Mouse (Mus musculus) hindbrain, embryonic 16.5 days (tissue): ENCODE data around the gene Scamp4. TPM values are rescaled to one million over a fixed set of nuclear protein-coding genes. Genes with fewer than 3 reads are reported as not detected.
"Not testable (repeated sequence)": the region's sequence is repeated elsewhere in the genome, so short reads cannot be mapped to it uniquely, and the experiment has no call there.

Source experiments
- ATAC-seq: fragments of 200-750 bp; cut with Nextera tagmentation; 2 replicates; pipeline ENCODE4 v1.8.0; 2017; ENCODE audit warnings: moderate TSS enrichment, moderate library complexity
- H3K27ac ChIP-seq: fragments of 300-500 bp; sonication (generic); 2 replicates; pipeline ENCODE4 v1.5.1; 2014; ENCODE audit warnings: low read depth, mild to moderate bottlenecking, control low read depth, low read length, moderate library complexity
- H3K27me3 ChIP-seq: fragments of 300-500 bp; sonication (generic); replicated peaks from 2 replicates; pipeline ENCODE4 v1.6.1; 2014; ENCODE audit warnings: low read length; ENCODE audit not compliant: control insufficient read depth, insufficient read depth
- H3K36me3 ChIP-seq: fragments of 300-500 bp; sonication (generic); 2 replicates; pipeline ENCODE4 v1.6.1; 2014; ENCODE audit warnings: mild to moderate bottlenecking, low read length, moderate library complexity, mixed read lengths; ENCODE audit not compliant: control insufficient read depth, insufficient read depth
- H3K4me1 ChIP-seq: fragments of 300-500 bp; sonication (generic); 2 replicates; pipeline ENCODE4 v1.6.1; 2014; ENCODE audit warnings: low read depth, low read length; ENCODE audit not compliant: control insufficient read depth, insufficient read depth
- H3K4me2 ChIP-seq: fragments of 300-500 bp; sonication (generic); 2 replicates; pipeline ENCODE4 v1.6.1; 2014; ENCODE audit warnings: mild to moderate bottlenecking, low read length, control low read depth, moderate library complexity
- H3K4me3 ChIP-seq: fragments of 300-500 bp; sonication (generic); 2 replicates; pipeline ENCODE4 v1.5.1; 2014; ENCODE audit warnings: mild to moderate bottlenecking, low read length, control low read depth, moderate library complexity
- H3K9ac ChIP-seq: fragments of 300-500 bp; sonication (generic); 2 replicates; pipeline ENCODE4 v1.6.1; 2014; ENCODE audit warnings: low read depth, mild to moderate bottlenecking, control low read depth, low read length, moderate library complexity
- H3K9me3 ChIP-seq: fragments of 300-500 bp; sonication (generic); 2 replicates; pipeline ENCODE4 v1.6.1; 2014; ENCODE audit warnings: mild to moderate bottlenecking, low read length, moderate library complexity; ENCODE audit not compliant: control insufficient read depth
- WGBS: fragments of 180-500 bp; shearing (Covaris S2); extraction: QIAGEN DNeasy Blood & Tissue Kit; methylation state at CpG from one replicate; pipeline ENCODE4 v1.1.7; 2014; 5-methylcytosine and 5-hydroxymethylcytosine counted together
- polyA plus RNA-seq: library from polyadenylated mRNA; unstranded; fragments of >200 nt; fragmentation: Nextera tagmentation; extraction: Ambion mirVana; gene quantifications from 2 replicates; pipeline ENCODE4 v1.2.1, GENCODE M21; 2015

Gene Scamp4
- polyA plus RNA-seq, 1 experiment from 2014 or later, result 73.6 TPM

GRCm38 (mm10) chr10:80605721-80606120, 3.0 kb downstream of the Scamp4 start, which contains the start of gene Gm49322:
Gene Gm49322 (plus strand): TSS chr10:80606021.
- Histone ChIP-seq H3K36me3 (peaks cover 28% of the 10 kb centered on the region), H3K4me1 (peaks cover 17% of the 10 kb centered on the region)
- not testable (repeated sequence) for H3K4me2 ChIP-seq, H3K27ac ChIP-seq, H3K27me3 ChIP-seq, H3K4me3 ChIP-seq, H3K9ac ChIP-seq, ATAC-seq, H3K9me3 ChIP-seq
- WGBS, result 76% methylated on average over 3 of the region's 4 CpGs

- H3K9me3 ChIP-seq, result no peaks in the 10 kb centered on the region
- no peak for ATAC-seq
- H3K4me2 ChIP-seq, result no peak overlapping the region
- no peak overlapping the region for H3K9ac ChIP-seq
- peaks cover 28% of the 10 kb centered on the region for H3K36me3 ChIP-seq
- peaks cover 17% of the 10 kb centered on the region for H3K4me1 ChIP-seq
- H3K4me3 ChIP-seq, result no peak overlapping the region
- H3K27ac ChIP-seq, result no peak overlapping the region
- 93% methylated on average over 23 of the region's 23 CpGs for WGBS
- H3K27me3 ChIP-seq, result no peaks in the 10 kb centered on the region
Observed at GRCm38 (mm10) chr10:80606306-80606705, 3.6 kb downstream of the Scamp4 start.

DNA sequence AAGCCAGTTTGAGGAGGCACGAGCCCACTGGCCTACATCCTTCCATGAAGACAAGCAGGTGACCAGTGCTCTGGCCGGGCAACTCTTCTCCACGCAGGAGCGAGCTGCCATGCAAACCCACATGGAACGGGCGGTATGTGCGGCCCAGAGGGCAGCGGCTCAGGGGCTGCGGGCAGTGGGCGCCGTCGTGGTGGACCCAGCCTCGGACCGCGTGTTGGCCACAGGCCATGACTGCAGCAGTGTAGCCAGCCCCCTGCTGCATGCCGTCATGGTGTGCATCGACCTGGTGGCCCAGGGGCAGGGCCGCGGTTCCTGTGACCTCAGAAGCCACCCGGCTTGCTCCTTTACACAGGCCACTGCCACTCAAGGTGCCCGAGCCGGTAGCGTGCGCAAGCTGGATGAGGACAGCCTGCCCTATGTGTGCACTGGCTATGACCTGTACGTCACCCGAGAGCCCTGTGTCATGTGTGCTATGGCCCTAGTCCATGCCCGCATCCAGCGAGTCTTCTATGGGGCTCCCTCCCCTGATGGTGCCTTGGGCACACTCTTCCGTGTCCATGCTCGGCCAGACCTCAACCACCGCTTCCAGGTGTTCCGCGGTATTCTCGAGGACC, 4.2 kb downstream of the Scamp4 start:
- Histone ChIP-seq H3K36me3 (peaks cover 28% of the 10 kb centered on the region), H3K9me3 (no peaks in the 10 kb centered on the region), H3K27me3 (no peaks in the 10 kb centered on the region), H3K27ac (no peak overlapping the region), H3K9ac (no peak overlapping the region), H3K4me2 (no peak overlapping the region), H3K4me3 (no peak overlapping the region), H3K4me1 (peaks cover 17% of the 10 kb centered on the region)
- ATAC-seq, result no peak
- WGBS, result 94% methylated on average over 34 of the region's 34 CpGs

GRCm38 (mm10) chr10:80608435-80608834, 5.8 kb downstream of the Scamp4 start:
- no peak overlapping the region for H3K4me3 ChIP-seq
- WGBS, result 94% methylated on average over 3 of the region's 3 CpGs
- H3K27me3 ChIP-seq, result no peaks in the 10 kb centered on the region
- H3K4me1 ChIP-seq, result peaks cover 11% of the 10 kb centered on the region
- H3K27ac ChIP-seq, result no peak overlapping the region
- ATAC-seq, result no peak
- H3K9me3 ChIP-seq, result no peaks in the 10 kb centered on the region
- no peak overlapping the region for H3K4me2 ChIP-seq
- no peak overlapping the region for H3K9ac ChIP-seq
- peaks cover 28% of the 10 kb centered on the region for H3K36me3 ChIP-seq

- no peak for ATAC-seq
- peaks cover 30% of the 10 kb centered on the region for H3K36me3 ChIP-seq
Observed at GRCm38 (mm10) chr10:80609269-80609924, 6.7 kb downstream of the Scamp4 start.

GRCm38 (mm10) chr10:80610116-80610785, 7.6 kb downstream of the Scamp4 start:
- 90% methylated on average over 9 of the region's 9 CpGs for WGBS
- H3K9me3 ChIP-seq, result no peaks in the 10 kb centered on the region
- H3K4me2 ChIP-seq, result no peak overlapping the region
- no peak overlapping the region for H3K4me3 ChIP-seq
- H3K27ac ChIP-seq, result no peak overlapping the region
- H3K36me3 ChIP-seq, result peaks cover 37% of the 10 kb centered on the region
- no peaks in the 10 kb centered on the region for H3K27me3 ChIP-seq
- no peak for ATAC-seq
- H3K4me1 ChIP-seq, result no peaks in the 10 kb centered on the region
- no peak overlapping the region for H3K9ac ChIP-seq

More at GRCm38 (mm10) chr10:80609269-80609924, 6.7 kb downstream of the Scamp4 start:
- Histone ChIP-seq H3K9me3 (no peaks in the 10 kb centered on the region), H3K27ac (no peak overlapping the region), H3K4me3 (no peak overlapping the region), H3K27me3 (no peaks in the 10 kb centered on the region), H3K4me1 (0 out of 2 replicates have a peak, but pooled peaks cover 2% of the 10 kb centered on the region), H3K4me2 (no peak overlapping the region), H3K9ac (no peak overlapping the region)
- WGBS, result 93% methylated on average over 10 of the region's 10 CpGs

DNA sequence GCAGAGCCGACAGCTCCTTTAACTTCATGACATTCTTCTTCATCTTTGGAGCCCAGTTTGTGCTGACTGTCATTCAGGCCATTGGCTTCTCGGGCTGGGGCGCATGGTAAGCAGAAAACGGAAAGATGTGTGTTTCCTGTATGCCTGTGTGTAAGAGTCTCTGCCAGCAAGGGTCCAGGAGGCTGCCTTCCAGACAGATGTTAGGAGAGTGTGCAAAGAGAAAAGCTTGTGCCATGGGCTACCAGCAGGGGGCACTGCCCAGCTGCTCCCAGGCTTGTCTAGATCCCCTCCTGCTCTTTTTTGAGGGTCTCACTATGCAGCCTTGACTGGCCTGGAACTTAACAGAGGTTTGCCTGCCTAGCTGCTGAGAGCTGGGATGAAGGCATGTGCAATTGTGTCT, 8.4 kb downstream of the Scamp4 start:
- H3K9me3 ChIP-seq, result no peaks in the 10 kb centered on the region
- whole genome bisulfite sequencing, result 80% methylated on average over 4 of the region's 4 CpGs
- H3K9ac ChIP-seq, result no peak overlapping the region
- H3K4me3 ChIP-seq, result no peak overlapping the region
- peaks cover 40% of the 10 kb centered on the region for H3K36me3 ChIP-seq
- H3K4me1 ChIP-seq, result no peaks in the 10 kb centered on the region
- no peak overlapping the region for H3K4me2 ChIP-seq
- no peaks in the 10 kb centered on the region for H3K27me3 ChIP-seq
- no peak for ATAC-seq
- no peak overlapping the region for H3K27ac ChIP-seq

DNA sequence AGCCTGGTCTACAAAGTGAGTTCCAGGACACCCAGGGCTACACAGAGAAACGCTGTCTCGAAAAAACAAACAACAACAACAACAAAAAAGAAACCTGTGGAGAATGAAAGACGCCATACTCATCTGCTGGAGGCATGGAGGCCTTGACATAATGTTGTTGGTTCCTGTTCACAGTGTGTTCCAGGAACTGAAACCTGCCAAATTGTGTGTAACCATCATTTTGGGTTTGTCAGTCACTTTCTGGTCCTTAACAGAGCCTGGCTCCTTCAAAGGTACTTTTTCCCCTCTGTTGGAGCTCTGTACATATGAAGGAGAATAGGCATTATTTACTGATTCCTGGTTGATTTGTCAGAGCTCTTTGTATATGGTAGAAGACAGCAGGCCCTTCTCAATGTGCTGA, 9.2 kb downstream of the Scamp4 start:
- Histone ChIP-seq H3K4me2 (no peak overlapping the region), H3K4me1 (no peaks in the 10 kb centered on the region), H3K36me3 (peaks cover 32% of the 10 kb centered on the region), H3K27ac (no peak overlapping the region), H3K4me3 (no peak overlapping the region), H3K9me3 (no peaks in the 10 kb centered on the region), H3K27me3 (no peaks in the 10 kb centered on the region), H3K9ac (no peak overlapping the region)
- no peak for ATAC-seq
- WGBS, result 94% methylated on average over 3 of the region's 3 CpGs

- H3K9ac ChIP-seq, result no peak overlapping the region
- H3K4me2 ChIP-seq, result no peak overlapping the region
- no peaks in the 10 kb centered on the region for H3K4me1 ChIP-seq
- peaks cover 23% of the 10 kb centered on the region for H3K36me3 ChIP-seq
- no peak overlapping the region for H3K27ac ChIP-seq
- no peak for ATAC-seq
- H3K9me3 ChIP-seq, result no peaks in the 10 kb centered on the region
- WGBS, result 80% methylated on average over 3 of the region's 3 CpGs
- H3K27me3 ChIP-seq, result no peaks in the 10 kb centered on the region
- no peak overlapping the region for H3K4me3 ChIP-seq
Observed at GRCm38 (mm10) chr10:80613821-80614220, 11.1 kb downstream of the Scamp4 start.
